22 mouse cellular contexts compared by ENCODE assay signal in the genomic region with DNA sequence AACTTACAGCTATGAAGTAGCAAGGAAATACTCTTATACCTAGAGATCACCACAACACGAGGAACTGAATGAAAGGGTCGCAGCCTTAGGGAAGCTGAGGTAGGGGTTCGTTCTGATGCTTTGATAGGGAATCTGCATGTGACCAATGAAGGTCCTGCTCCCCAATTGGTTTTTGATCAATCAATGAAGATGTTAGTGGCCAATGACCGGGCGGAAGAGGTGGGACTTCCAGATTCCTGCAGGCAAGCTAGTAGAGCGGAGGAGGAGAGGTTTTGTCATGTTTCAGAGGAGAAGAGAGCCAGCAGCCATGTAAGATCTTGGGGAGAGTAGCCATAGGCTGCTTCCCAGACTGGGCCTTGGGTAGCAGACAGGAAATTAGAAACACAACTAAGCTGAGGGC. TPM values are rescaled to one million over a fixed set of nuclear protein-coding genes. Genes with fewer than 3 reads are reported as not detected.
DNase-seq lines count a peak whose midpoint lies in the region; ATAC-seq and TF ChIP-seq lines count a peak whose summit lies in the region.
"Had no signal": no experiment of that assay in that cellular context is flagged by ENCODE, and none has a peak within 500 bp of the region (broad histone marks: within the 10 kb centered on the region; RNA-seq: fewer than 3 reads in every experiment).

No protein-coding gene starts in this region.

- H3K27ac ChIP-seq in ES-Bruce4 (ENCODE audit: insufficient read depth, low read length) = no peak overlapping the region
- H3K27ac ChIP-seq: embryonic facial prominence, embryonic 13.5 days; embryonic facial prominence, embryonic 15.5 days; forebrain, embryonic 10.5 days; forebrain, embryonic 12.5 days; forebrain, embryonic 15.5 days had no signal

- no peaks in the 10 kb centered on the region for H3K27me3 ChIP-seq in ES-Bruce4 (ENCODE audit: control insufficient read depth, insufficient read depth, low read length, poor library complexity, severe bottlenecking)
- H3K27me3 ChIP-seq: embryonic facial prominence, embryonic 13.5 days; embryonic facial prominence, embryonic 15.5 days; forebrain, embryonic 12.5 days; forebrain, embryonic 15.5 days had no signal

- no peak for TF ChIP-seq CTCF in ES-Bruce4 (IDR thresholded peaks at IDR 0.05; ENCODE audit: low read depth, low read length)

- no peaks in the 10 kb centered on the region for H3K9me3 ChIP-seq in ES-Bruce4 (replicated peaks; ENCODE audit: control insufficient read depth, insufficient read depth, low read length, poor library complexity, severe bottlenecking)
- H3K9me3 ChIP-seq: embryonic facial prominence, embryonic 13.5 days; embryonic facial prominence, embryonic 15.5 days; forebrain, embryonic 10.5 days; forebrain, embryonic 12.5 days; forebrain, embryonic 15.5 days had no signal

- TF ChIP-seq POLR2A in ES-Bruce4 (IDR thresholded peaks at IDR 0.05; ENCODE audit: insufficient read depth, low read length) = peak; percentile 37

- H3K36me3 ChIP-seq in ES-Bruce4 (ENCODE audit: control insufficient read depth, insufficient read depth, low read length, poor library complexity, severe bottlenecking) = no peaks in the 10 kb centered on the region
- H3K36me3 ChIP-seq: embryonic facial prominence, embryonic 13.5 days; embryonic facial prominence, embryonic 15.5 days; forebrain, embryonic 10.5 days; forebrain, embryonic 12.5 days; forebrain, embryonic 15.5 days had no signal

- no peak for ATAC-seq in cerebellum, adult (ENCODE audit: insufficient number of reproducible peaks, low FRiP score, low TSS enrichment)
- ATAC-seq: forebrain, embryonic 15.5 days; forebrain, postnatal 0 days had no signal

- H3K9ac ChIP-seq in ES-Bruce4 (ENCODE audit: low read depth, poor library complexity, severe bottlenecking) = no peak overlapping the region; the same call in 1 of the 2 replicates
- H3K9ac ChIP-seq: embryonic facial prominence, embryonic 13.5 days; embryonic facial prominence, embryonic 15.5 days; forebrain, embryonic 12.5 days; forebrain, embryonic 15.5 days; forebrain, postnatal 0 days had no signal

- H3K4me3 ChIP-seq in ES-Bruce4 (ENCODE audit: low read depth, low read length) = peak overlapping the region; percentile 54
- H3K4me3 ChIP-seq: embryonic facial prominence, embryonic 13.5 days; embryonic facial prominence, embryonic 15.5 days; erythroblast, embryonic 14.5 days; forebrain, embryonic 10.5 days; forebrain, embryonic 12.5 days; forebrain, embryonic 15.5 days had no signal

- no peak for TF ChIP-seq EP300 in ES-Bruce4 (IDR thresholded peaks at IDR 0.05; ENCODE audit: insufficient read depth, low read depth, low read length)

- peaks cover 6% of the 10 kb centered on the region for H3K4me1 ChIP-seq in ES-Bruce4 (ENCODE audit: control insufficient read depth, insufficient read depth, low read length)

- DNase-seq in ES-CJ7 (ENCODE audit: low read depth, low spot score) (peak; percentile 47), ZHBTc4 (ENCODE audit: low read depth, low spot score) (peak; percentile 68)
- DNase-seq in gastrocnemius, adult 18-20 months (ENCODE audit: low spot score) = no peak
- no peak for DNase-seq in cerebellum, postnatal 4 days (ENCODE audit: low spot score in 2 of 2)
- DNase-seq: adrenal gland, adult 2 months; adrenal gland, postnatal 10 days; adrenal gland, postnatal 25 days; cerebellum, adult 11-12 months; cerebellum, adult 2 months; cerebellum, adult 9-10 months; cerebellum, postnatal 10 days; cerebellum, postnatal 25 days; embryo, embryonic 11 days; forebrain, postnatal 0 days had no signal

RNA-seq across cellular contexts. Expression of a gene that starts 33.9 kb away (rescaled TPM):
- polyA plus RNA-seq in ES-Bruce4 (2011; ENCODE audit: insufficient read depth, insufficient read length, low read depth, missing spikeins) = 36.7 and 42.4 TPM in 2 replicates
- total RNA-seq in gastrocnemius, adult 18-20 months (2021) = 10 to 100 TPM in 1 of 2 experiments, 1 to 10 TPM in 1; 9.2 to 11.3 TPM

Comparison
In these comparisons a context has a peak if more than half of its experiments do, and no peak if none do; other contexts are left out.
1. DNase-seq: peak in ES-CJ7 (single experiment) and ZHBTc4 (single experiment); none in gastrocnemius, adult 18-20 months (single experiment) and cerebellum, postnatal 4 days (0 of 2).